Comparison of ENCODE assay signal across 8 mouse cellular contexts in the genomic region with DNA sequence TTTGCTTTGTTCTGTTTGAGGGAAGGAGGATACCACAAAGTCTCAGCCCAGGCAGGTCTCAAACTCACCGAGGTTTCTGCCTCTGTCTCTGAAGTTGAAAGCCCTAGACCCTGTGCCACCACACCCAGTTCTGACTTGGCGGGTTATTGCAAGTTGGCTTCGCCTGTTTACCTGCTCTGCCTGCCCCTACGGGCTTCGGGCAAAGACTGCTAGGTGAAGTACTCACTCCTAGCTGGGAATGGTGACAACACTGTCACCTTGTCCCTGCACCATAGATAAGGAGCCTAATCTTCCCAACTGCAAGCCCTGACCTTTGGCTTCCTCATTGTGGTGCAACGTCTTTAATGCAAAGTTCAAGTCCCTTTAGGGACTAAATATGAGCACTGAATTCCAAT. TPM values are rescaled to one million over a fixed set of nuclear protein-coding genes. Genes with fewer than 3 reads are reported as not detected.
DNase-seq lines count a peak whose midpoint lies in the region; ATAC-seq and TF ChIP-seq lines count a peak whose summit lies in the region.

No protein-coding gene starts in this region.

- peaks cover 25% of the 10 kb centered on the region for H3K36me3 ChIP-seq in spleen, adult 2 months (ENCODE audit: control insufficient read depth, insufficient read depth, low read length)
- H3K36me3 ChIP-seq in intestine, embryonic 15.5 days = peaks cover 9% of the 10 kb centered on the region
- peaks cover 27% of the 10 kb centered on the region for H3K36me3 ChIP-seq in neural tube, embryonic 15.5 days

- no peak overlapping the region for H3K4me3 ChIP-seq in spleen, adult 2 months (ENCODE audit: extremely low read depth, insufficient read depth, insufficient read length)
- H3K4me3 ChIP-seq in intestine, embryonic 15.5 days (replicated peaks) = peak overlapping the region; percentile 56
- peak overlapping the region; percentile 55 for H3K4me3 ChIP-seq in neural tube, embryonic 15.5 days (replicated peaks)

- peak overlapping the region; percentile 82 for H3K27ac ChIP-seq in spleen, adult 2 months (ENCODE audit: insufficient read depth, low read length)
- H3K27ac ChIP-seq in intestine, embryonic 15.5 days = peak overlapping the region; percentile 62; the same call in 1 of the 2 replicates
- no peak overlapping the region for H3K27ac ChIP-seq in neural tube, embryonic 15.5 days (replicated peaks)

- peak overlapping the region; percentile 93 for H3K4me2 ChIP-seq in intestine, embryonic 15.5 days (replicated peaks)
- peak overlapping the region; percentile 76 for H3K4me2 ChIP-seq in neural tube, embryonic 15.5 days

- TF ChIP-seq CTCF in spleen, adult 2 months (IDR thresholded peaks at IDR 0.05; ENCODE audit: extremely low read depth, insufficient read depth, insufficient read length, insufficient replicate concordance) = no peak

- no peak overlapping the region for H3K9ac ChIP-seq in intestine, embryonic 15.5 days
- no peak overlapping the region for H3K9ac ChIP-seq in neural tube, embryonic 15.5 days (replicated peaks)

- no peaks in the 10 kb centered on the region for H3K27me3 ChIP-seq in spleen, adult 2 months (ENCODE audit: control insufficient read depth, insufficient read depth, low read length)
- no peaks in the 10 kb centered on the region for H3K27me3 ChIP-seq in intestine, embryonic 15.5 days (replicated peaks)
- no peaks in the 10 kb centered on the region for H3K27me3 ChIP-seq in neural tube, embryonic 15.5 days (replicated peaks)

- WGBS in spleen, adult 2 months = 48% methylated on average over 6 of the region's 6 CpGs
- WGBS in intestine, embryonic 15.5 days = 44% methylated on average over 6 of the region's 6 CpGs
- WGBS in neural tube, embryonic 15.5 days = 65% methylated on average over 6 of the region's 6 CpGs

- TF ChIP-seq POLR2A in spleen, adult 2 months (IDR thresholded peaks at IDR 0.05; ENCODE audit: low read depth, low read length) = no peak

- no peaks in the 10 kb centered on the region for H3K9me3 ChIP-seq in intestine, embryonic 15.5 days
- no peaks in the 10 kb centered on the region for H3K9me3 ChIP-seq in neural tube, embryonic 15.5 days (replicated peaks)

- peak; percentile 32 for DNase-seq in adrenal gland, postnatal 10 days
- no peak for DNase-seq in adrenal gland, postnatal 36 days
- DNase-seq in spleen, adult 2 months (ENCODE audit: low read depth in 1 of 2, low spot score in 2 of 2) = no peak
- no peak for DNase-seq in spleen, postnatal 14 days (ENCODE audit: low spot score in 2 of 2)
- DNase-seq in ovary, postnatal 14 days (ENCODE audit: low spot score) = no peak
- DNase-seq in embryo, embryonic 10.5 days (ENCODE audit: low spot score) = no peak

- peak; percentile 70 for ATAC-seq in intestine, embryonic 15.5 days
- no peak for ATAC-seq in neural tube, embryonic 15.5 days (ENCODE audit: low FRiP score)

- H3K4me1 ChIP-seq in spleen, adult 2 months (ENCODE audit: control insufficient read depth, insufficient read depth, insufficient read length) = peaks cover 15% of the 10 kb centered on the region; the same call in 1 of the 2 replicates
- H3K4me1 ChIP-seq in intestine, embryonic 15.5 days (replicated peaks) = peaks cover 18% of the 10 kb centered on the region
- H3K4me1 ChIP-seq in neural tube, embryonic 15.5 days = peaks cover 27% of the 10 kb centered on the region

RNA-seq across cellular contexts. Expression of a gene that starts 0.5 kb away (rescaled TPM):
- 10 to 100 TPM; 43.9 to 57.2 TPM for total RNA-seq in adrenal gland, postnatal 10 days (2021)
- 10 to 100 TPM; 28.0 to 45.9 TPM for total RNA-seq in adrenal gland, postnatal 36 days (2021)
- 14.5 and 15.0 TPM in 2 replicates for polyA plus RNA-seq in spleen, adult 2 months (2012; rRNA removed)
- polyA plus RNA-seq in intestine, embryonic 15.5 days (2015; fragmentation: Nextera tagmentation; extraction: Ambion mirVana) = 9.6 and 11.6 TPM in 2 replicates
- polyA plus RNA-seq in neural tube, embryonic 15.5 days (2015; fragmentation: Nextera tagmentation; extraction: Ambion mirVana) = 49.3 and 56.2 TPM in 2 replicates

RNA-seq across cellular contexts. Expression of a gene that starts 5.3 kb away (rescaled TPM):
- 100 to 1,000 TPM; 349 to 362 TPM for total RNA-seq in adrenal gland, postnatal 10 days (2021)
- total RNA-seq in adrenal gland, postnatal 36 days (2021) = 100 to 1,000 TPM; 311 to 396 TPM
- 60.4 and 67.7 TPM in 2 replicates for polyA plus RNA-seq in spleen, adult 2 months (2012; rRNA removed)
- 343 and 366 TPM in 2 replicates for polyA plus RNA-seq in intestine, embryonic 15.5 days (2015; fragmentation: Nextera tagmentation; extraction: Ambion mirVana)
- polyA plus RNA-seq in neural tube, embryonic 15.5 days (2015; fragmentation: Nextera tagmentation; extraction: Ambion mirVana) = 186 and 246 TPM in 2 replicates

RNA-seq across cellular contexts. Expression of a gene that starts 5.9 kb away (rescaled TPM):
- 10 to 100 TPM; 26.7 to 36.2 TPM for total RNA-seq in adrenal gland, postnatal 10 days (2021)
- total RNA-seq in adrenal gland, postnatal 36 days (2021) = 10 to 100 TPM; 33.7 to 33.9 TPM
- polyA plus RNA-seq in spleen, adult 2 months (2012; rRNA removed) = 52.5 and 63.2 TPM in 2 replicates
- 15.7 and 16.3 TPM in 2 replicates for polyA plus RNA-seq in intestine, embryonic 15.5 days (2015; fragmentation: Nextera tagmentation; extraction: Ambion mirVana)
- polyA plus RNA-seq in neural tube, embryonic 15.5 days (2015; fragmentation: Nextera tagmentation; extraction: Ambion mirVana) = 20.4 and 22.0 TPM in 2 replicates

RNA-seq across cellular contexts. Expression of a gene that starts 7.6 kb away (rescaled TPM):
- 100 to 1,000 TPM; 293 to 337 TPM for total RNA-seq in adrenal gland, postnatal 10 days (2021)
- 100 to 1,000 TPM; 203 to 361 TPM for total RNA-seq in adrenal gland, postnatal 36 days (2021)
- 101 and 118 TPM in 2 replicates for polyA plus RNA-seq in spleen, adult 2 months (2012; rRNA removed)
- polyA plus RNA-seq in intestine, embryonic 15.5 days (2015; fragmentation: Nextera tagmentation; extraction: Ambion mirVana) = 197 and 207 TPM in 2 replicates
- polyA plus RNA-seq in neural tube, embryonic 15.5 days (2015; fragmentation: Nextera tagmentation; extraction: Ambion mirVana) = 214 and 228 TPM in 2 replicates

RNA-seq across cellular contexts. Expression of a gene that starts 10.1 kb away (rescaled TPM):
- 10 to 100 TPM; 11.0 to 38.6 TPM for total RNA-seq in adrenal gland, postnatal 10 days (2021)
- 1 to 10 TPM in 1 of 2 experiments, under 1 TPM in 1; 0.63 to 1.5 TPM for total RNA-seq in adrenal gland, postnatal 36 days (2021)
- 1.4 and 1.5 TPM in 2 replicates for polyA plus RNA-seq in spleen, adult 2 months (2012; rRNA removed)
- 0.49 and 0.72 TPM in 2 replicates for polyA plus RNA-seq in intestine, embryonic 15.5 days (2015; fragmentation: Nextera tagmentation; extraction: Ambion mirVana)
- polyA plus RNA-seq in neural tube, embryonic 15.5 days (2015; fragmentation: Nextera tagmentation; extraction: Ambion mirVana) = 1.6 and 2.0 TPM in 2 replicates
